Mouse (Mus musculus) kidney, postnatal 0 days (tissue): ENCODE measurements around the gene Serf1. TPM values are rescaled to one million over a fixed set of nuclear protein-coding genes. Genes with fewer than 3 reads are reported as not detected.

Experiments
- ATAC-seq: fragments of 200-750 bp; cut with Nextera tagmentation; replicated peaks from 2 replicates; pipeline ENCODE4 v1.8.0; 2017; ENCODE audit warnings: low read depth, moderate number of reproducible peaks, moderate TSS enrichment, moderate library complexity; ENCODE audit not compliant: low FRiP score
- DNase-seq: peaks from one replicate; pipeline ENCODE4 v3.0.0-alpha.2; 2016; ENCODE audit warnings: low spot score
- H3K27ac ChIP-seq: fragments of 300-500 bp; sonication (generic); 2 replicates; pipeline ENCODE4 v1.5.1; 2014; ENCODE audit warnings: mild to moderate bottlenecking
- H3K27me3 ChIP-seq: fragments of 300-500 bp; sonication (generic); 2 replicates; pipeline ENCODE4 v1.6.1; 2014; ENCODE audit warnings: low read length, mixed read lengths; ENCODE audit not compliant: insufficient read depth
- H3K36me3 ChIP-seq: fragments of 300-500 bp; sonication (generic); 2 replicates; pipeline ENCODE4 v1.6.1; 2014; ENCODE audit warnings: low read length, mixed read lengths; ENCODE audit not compliant: insufficient read depth
- H3K4me1 ChIP-seq: fragments of 300-500 bp; sonication (generic); replicated peaks from 2 replicates; pipeline ENCODE4 v1.6.1; 2014; ENCODE audit warnings: antibody characterized with exemption, low read length, mixed read lengths; ENCODE audit not compliant: insufficient read depth
- H3K4me2 ChIP-seq: fragments of 300-500 bp; sonication (generic); 2 replicates; pipeline ENCODE4 v1.6.1; 2014; ENCODE audit warnings: mild to moderate bottlenecking, low read length, moderate library complexity, mixed read lengths
- H3K4me3 ChIP-seq: fragments of 300-500 bp; sonication (generic); replicated peaks from 2 replicates; pipeline ENCODE4 v1.5.1; 2014; ENCODE audit warnings: low read depth, low read length
- H3K9ac ChIP-seq: fragments of 300-500 bp; sonication (generic); 2 replicates; pipeline ENCODE4 v1.6.1; 2014; ENCODE audit warnings: low read depth, low read length
- H3K9me3 ChIP-seq: fragments of 300-500 bp; sonication (generic); replicated peaks from 2 replicates; pipeline ENCODE4 v1.6.1; 2016; ENCODE audit warnings: low read length, inconsistent platforms, mixed read lengths
- CTCF ChIP-seq: IDR thresholded peaks from 2 replicates; pipeline ENCODE4 v1.5.1; 2016; ENCODE audit warnings: antibody characterized with exemption, low read depth, mild to moderate bottlenecking, moderate library complexity
- WGBS: fragments of 180-500 bp; shearing (Covaris S2); extraction: QIAGEN DNeasy Blood & Tissue Kit; methylation state at CpG from one replicate; pipeline ENCODE4 v1.1.7; 2014; 5-methylcytosine and 5-hydroxymethylcytosine counted together
- polyA plus RNA-seq: library from polyadenylated mRNA; unstranded; fragments of >200 nt; fragmentation: Nextera tagmentation; extraction: Ambion mirVana; gene quantifications from 2 replicates; pipeline ENCODE4 v1.2.1, GENCODE M21; 2015

Gene Serf1
- polyA plus RNA-seq, result 198 and 216 TPM in 2 replicates

DNA sequence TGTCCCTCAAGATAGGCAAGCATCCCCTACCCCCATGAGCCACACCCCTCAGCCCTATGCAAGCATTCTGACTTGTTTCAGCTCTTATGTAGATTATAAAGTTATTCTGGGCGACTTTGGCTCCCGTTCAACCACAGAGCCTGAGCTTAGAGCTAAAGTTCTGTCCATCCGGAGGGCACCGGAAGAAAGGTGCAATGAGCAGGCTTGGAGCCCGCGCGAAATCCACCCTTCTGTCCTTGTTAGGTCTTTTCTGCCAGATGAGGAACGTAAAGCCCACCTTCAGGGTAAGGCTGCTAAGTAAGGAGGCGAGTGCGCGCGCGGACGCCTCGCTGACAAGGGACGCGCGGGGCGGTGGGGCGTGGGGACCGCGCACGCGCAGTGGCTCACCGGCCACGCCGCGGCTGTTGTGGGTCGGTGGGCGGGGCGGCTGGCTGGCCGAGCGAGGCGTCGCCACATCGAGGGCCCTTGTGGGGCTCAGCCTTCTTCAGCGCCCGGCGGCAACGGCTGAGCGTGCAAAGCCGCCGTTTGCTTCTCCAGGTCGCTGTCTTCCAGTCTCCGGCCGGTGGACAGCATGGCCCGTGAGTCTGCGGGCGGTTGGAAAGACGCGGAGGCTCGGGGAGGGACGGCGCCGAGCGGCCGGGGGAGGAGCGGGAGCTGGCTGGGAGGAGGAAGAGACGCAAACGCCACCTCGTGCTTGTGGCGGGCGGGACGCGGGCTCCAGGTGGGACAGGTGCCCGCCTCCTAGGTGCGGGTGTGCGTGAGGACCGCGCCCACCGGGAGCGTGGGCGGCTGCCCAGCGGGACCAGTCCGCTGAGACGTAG, at the start of gene Serf1:
Gene Serf1 (plus strand): TSS at position 361 of the 821 bp plus-strand sequence.
- H3K27me3 ChIP-seq, result no peaks in the 10 kb centered on the region
- under 1% methylated on average over 76 of the region's 76 CpGs for WGBS
- H3K4me2 ChIP-seq, result peak within 1 kb of the TSS; percentile 95
- H3K9me3 ChIP-seq, result no peaks in the 10 kb centered on the region
- peak within 1 kb of the TSS; percentile 69 for H3K27ac ChIP-seq
- H3K4me1 ChIP-seq, result 0 out of 2 replicates have a peak, but pooled peaks cover 12% of the 10 kb centered on the region
- no peaks in the 10 kb centered on the region for H3K36me3 ChIP-seq
- DNase-seq, result peak; percentile 86
- no peak for TF ChIP-seq CTCF
- H3K4me3 ChIP-seq, result peak within 1 kb of the TSS; percentile 81
- ATAC-seq, result peak; percentile 75
- peak within 1 kb of the TSS; percentile 79 for H3K9ac ChIP-seq

DNA sequence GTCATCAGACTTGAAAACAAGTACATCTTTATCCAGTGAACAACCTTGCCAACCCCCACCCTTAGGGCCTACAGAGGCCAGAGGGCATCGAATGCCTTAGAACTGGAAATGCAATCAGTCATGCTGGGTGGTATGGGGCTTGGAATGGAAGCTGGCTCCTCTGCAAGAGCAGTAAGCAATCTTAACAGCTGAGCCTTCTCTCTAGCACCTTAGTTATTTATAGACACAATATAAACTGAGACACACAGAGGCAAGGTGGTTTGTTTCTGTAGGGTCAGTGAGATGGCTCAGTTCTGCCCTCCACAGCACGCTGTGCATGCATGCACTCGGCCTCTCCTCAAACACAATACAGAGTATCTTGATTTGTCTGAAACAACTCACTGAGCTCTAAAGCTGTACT, 43.9 kb upstream of the Serf1 start:
- Histone ChIP-seq H3K27me3 (no peaks in the 10 kb centered on the region), H3K4me1 (no peaks in the 10 kb centered on the region), H3K9ac (no peak overlapping the region), H3K4me2 (no peak overlapping the region), H3K4me3 (no peak overlapping the region), H3K9me3 (no peaks in the 10 kb centered on the region), H3K27ac (no peak overlapping the region), H3K36me3 (peaks cover 45% of the 10 kb centered on the region)
- DNase-seq (no peak), ATAC-seq (no peak)
- 87% methylated on average over 3 of the region's 3 CpGs for WGBS
- TF ChIP-seq CTCF, result no peak

DNA sequence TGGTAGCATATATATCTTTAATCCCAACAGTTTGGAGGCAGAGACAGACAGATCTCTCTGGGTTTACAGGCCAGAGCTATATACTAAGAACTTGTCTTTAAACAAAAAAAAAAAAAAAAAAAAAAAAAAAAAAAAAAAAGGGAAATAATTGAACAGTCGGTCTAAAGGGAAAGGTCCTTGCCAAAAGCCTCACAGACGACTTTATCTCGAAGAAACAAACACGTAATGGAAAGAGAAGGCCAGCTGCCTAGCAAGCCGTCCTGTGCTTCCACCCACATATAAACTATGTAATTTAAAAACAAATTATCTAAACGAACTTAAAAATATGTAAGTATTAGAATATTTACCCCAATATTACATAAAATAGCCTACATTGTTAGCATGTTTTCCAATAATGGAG, 40.0 kb upstream of the Serf1 start:
- no peaks in the 10 kb centered on the region for H3K9me3 ChIP-seq
- ATAC-seq, result no peak
- H3K4me1 ChIP-seq, result no peaks in the 10 kb centered on the region

DNA sequence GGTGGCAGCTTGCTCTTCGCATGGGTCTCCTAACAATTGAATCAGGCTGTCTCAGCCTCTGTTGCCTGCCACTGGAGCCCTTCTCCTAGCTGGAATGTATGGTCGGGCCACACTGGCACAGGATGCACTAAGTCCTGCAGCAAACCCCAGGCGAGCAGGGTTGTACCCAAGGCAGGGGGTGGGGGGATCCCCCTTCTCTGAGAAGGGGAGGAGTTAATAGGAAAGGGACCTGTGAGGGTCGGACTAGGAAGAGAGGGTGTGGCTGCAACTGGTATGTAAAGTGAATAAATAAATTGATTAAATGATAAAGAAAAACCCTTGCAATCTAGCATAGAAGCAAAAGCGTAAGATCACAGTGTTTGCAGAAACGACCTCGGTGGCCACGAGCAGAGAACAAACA, 36.3 kb upstream of the Serf1 start:
- Histone ChIP-seq H3K4me3 (no peak overlapping the region), H3K9me3 (no peaks in the 10 kb centered on the region), H3K4me1 (no peaks in the 10 kb centered on the region), H3K36me3 (peaks cover 48% of the 10 kb centered on the region), H3K27ac (no peak overlapping the region), H3K27me3 (no peaks in the 10 kb centered on the region), H3K4me2 (no peak overlapping the region), H3K9ac (no peak overlapping the region)
- WGBS, result 87% methylated on average over 8 of the region's 8 CpGs
- ATAC-seq (no peak), DNase-seq (no peak)
- no peak for TF ChIP-seq CTCF

More for the DNA sequence above, 40.0 kb upstream of the Serf1 start:
- Histone ChIP-seq H3K4me3 (no peak overlapping the region), H3K36me3 (peaks cover 43% of the 10 kb centered on the region), H3K4me2 (no peak overlapping the region), H3K27ac (no peak overlapping the region), H3K9ac (no peak overlapping the region), H3K27me3 (no peaks in the 10 kb centered on the region)
- no peak for TF ChIP-seq CTCF
- no peak for DNase-seq
- 83% methylated on average over 6 of the region's 6 CpGs for WGBS

DNA sequence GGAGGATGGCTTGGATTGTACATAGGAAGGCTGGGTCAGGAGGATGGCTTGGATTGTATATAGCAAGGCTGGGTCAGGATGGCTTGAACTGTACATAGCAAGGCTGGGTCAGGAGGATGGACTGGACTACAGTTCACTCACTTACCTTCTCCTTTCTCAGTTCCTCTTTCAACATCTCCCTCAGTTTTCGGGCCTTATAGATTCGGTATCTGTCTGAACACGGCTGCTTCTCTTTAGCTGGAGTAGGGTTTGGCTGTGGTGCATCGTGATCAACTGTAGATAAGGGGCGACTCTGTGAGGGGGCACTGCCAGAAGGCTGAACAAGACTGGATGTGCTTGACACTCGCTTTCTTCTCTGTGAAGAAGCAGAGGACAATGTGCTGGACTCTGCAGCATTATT, 9.0 kb upstream of the Serf1 start:
- no peak overlapping the region for H3K9ac ChIP-seq
- H3K27ac ChIP-seq, result no peak overlapping the region
- ATAC-seq (no peak), DNase-seq (no peak)
- H3K4me2 ChIP-seq, result no peak overlapping the region
- 93% methylated on average over 6 of the region's 6 CpGs for WGBS
- H3K36me3 ChIP-seq, result peaks cover 26% of the 10 kb centered on the region
- no peak overlapping the region for H3K4me3 ChIP-seq
- H3K4me1 ChIP-seq, result 0 out of 2 replicates have a peak, but pooled peaks cover 5% of the 10 kb centered on the region
- no peak for TF ChIP-seq CTCF
- H3K27me3 ChIP-seq, result no peaks in the 10 kb centered on the region
- H3K9me3 ChIP-seq, result no peaks in the 10 kb centered on the region

DNA sequence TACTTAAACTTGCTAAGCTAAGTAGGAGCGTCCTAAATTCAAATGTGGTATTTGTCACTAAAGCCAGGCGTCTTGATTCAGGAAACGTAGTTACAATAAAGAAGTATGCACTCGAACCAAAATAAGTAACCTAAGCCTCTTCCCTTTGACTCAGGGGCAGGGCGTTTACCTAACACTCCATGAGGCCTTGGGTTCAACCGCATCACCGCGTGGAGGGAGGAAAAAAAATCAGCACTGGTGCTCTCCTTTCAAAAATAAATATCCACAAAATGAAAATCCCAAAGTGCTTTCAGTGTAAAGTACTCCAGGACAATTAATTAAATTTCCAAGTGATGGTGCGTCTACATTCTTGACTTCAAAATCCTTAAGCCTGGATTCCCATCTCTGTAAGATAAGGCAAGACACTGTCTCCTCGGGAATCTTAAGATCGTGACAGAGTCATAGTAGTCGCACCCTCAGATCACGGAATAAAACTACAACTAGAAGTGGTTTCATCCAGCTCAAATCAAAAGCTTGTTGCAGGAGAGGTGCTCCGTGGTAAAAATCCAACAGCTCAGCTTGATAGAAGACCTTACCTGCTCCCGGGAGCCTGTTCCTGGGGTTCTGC, 4.7 kb upstream of the Serf1 start:
- 0 out of 2 replicates have a peak, but pooled peaks cover 8% of the 10 kb centered on the region for H3K4me1 ChIP-seq
- H3K36me3 ChIP-seq, result no peaks in the 10 kb centered on the region; the same call in 1 of the 2 replicates
- no peaks in the 10 kb centered on the region for H3K9me3 ChIP-seq
- no peaks in the 10 kb centered on the region for H3K27me3 ChIP-seq
- ATAC-seq, result no peak
- peak; percentile 13 for DNase-seq
- H3K9ac ChIP-seq, result peak overlapping the region; percentile 88
- peak overlapping the region; percentile 71 for H3K4me2 ChIP-seq
- H3K27ac ChIP-seq, result peak overlapping the region; percentile 90
- H3K4me3 ChIP-seq, result peak overlapping the region; percentile 95
- no peak for TF ChIP-seq CTCF
- WGBS, result 3% methylated on average over 15 of the region's 15 CpGs
